Mouse (Mus musculus): ENCODE data around the gene Ncoa1. TPM values are rescaled to one million over a fixed set of nuclear protein-coding genes. Genes with fewer than 3 reads are reported as not detected.

Ncoa1 gene
- total and polyA plus RNA-seq, 2 experiments = 9.3 TPM

DNA sequence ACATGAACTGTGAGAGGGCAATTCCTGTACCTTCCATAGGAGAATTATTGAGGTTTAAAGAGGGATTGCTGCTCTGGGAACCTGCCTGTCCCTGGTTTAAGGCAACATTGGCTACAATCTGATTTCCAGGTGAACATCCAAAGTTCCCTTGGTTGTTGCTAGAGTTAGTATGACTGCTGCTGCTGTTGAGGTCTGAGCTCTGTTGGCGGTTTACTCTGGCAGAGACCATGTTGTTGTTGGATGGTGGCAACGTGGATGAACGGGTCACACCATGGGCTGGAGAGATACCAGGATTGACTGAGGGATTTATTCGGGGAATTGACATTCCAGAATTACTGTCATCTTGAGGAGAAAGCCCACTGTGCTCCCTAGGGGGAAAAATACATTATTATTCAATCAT lies 181.1 kb downstream of the Ncoa1 start:
- Histone ChIP-seq H3K79me2 (ENCODE audit: control insufficient read depth, insufficient read depth, low read length) (no peaks in the 10 kb centered on the region), H3K9ac (ENCODE audit: low read depth, low read length) (no peak overlapping the region), H3K27ac (replicated peaks; ENCODE audit: insufficient read depth, low read depth, low read length) (no peak overlapping the region), H3K36me3 (ENCODE audit: control insufficient read depth, insufficient read depth, low read length) (peaks cover 18% of the 10 kb centered on the region), H3K4me3 (ENCODE audit: insufficient read depth, low read depth, low read length) (no peak overlapping the region), H3K27me3 (ENCODE audit: control insufficient read depth, insufficient read depth, low read length) (no peaks in the 10 kb centered on the region), H3K4me1 (ENCODE audit: control insufficient read depth, insufficient read depth, low read length) (no peaks in the 10 kb centered on the region)
- DNase-seq (ENCODE audit: extremely low read depth, low read depth, low spot score) = no peak
- WGBS = 92% methylated on average over 4 of the region's 4 CpGs
- TF ChIP-seq CTCF (IDR thresholded peaks at IDR 0.05; ENCODE audit: low read depth, low read length) = no peak
- TF ChIP-seq POLR2A (IDR thresholded peaks at IDR 0.05; ENCODE audit: extremely low read depth, insufficient read depth, low read length) = no peak

DNA sequence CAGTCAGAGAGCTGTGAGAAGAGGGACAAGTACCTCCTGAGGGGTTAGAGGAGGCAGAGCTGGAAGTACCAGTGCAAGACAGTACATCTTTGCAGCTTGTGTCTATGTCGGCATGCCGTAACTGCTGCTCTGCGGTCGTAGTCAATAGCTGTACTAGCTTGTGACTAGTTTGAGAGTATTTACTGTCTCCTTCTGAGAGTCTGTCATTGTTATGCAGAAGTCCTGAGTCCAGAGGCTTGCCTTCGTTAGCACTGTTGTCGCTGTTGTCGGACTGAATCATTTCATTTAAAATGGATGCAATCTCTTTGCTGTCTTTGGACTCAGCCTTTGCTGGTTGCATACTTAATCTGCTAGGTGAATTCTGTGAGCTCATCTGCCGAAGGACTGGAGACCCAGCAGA lies 181.7 kb downstream of the Ncoa1 start:
- Histone ChIP-seq H3K36me3 (ENCODE audit: control insufficient read depth, insufficient read depth, low read length) (peaks cover 18% of the 10 kb centered on the region), H3K27me3 (ENCODE audit: control insufficient read depth, insufficient read depth, low read length) (no peaks in the 10 kb centered on the region)
- 95% methylated on average over 8 of the region's 8 CpGs for WGBS

GRCm38 (mm10) chr12:4293813-4294212 lies 183.2 kb downstream of the Ncoa1 start:
- WGBS = 95% methylated on average over 6 of the region's 6 CpGs
- DNase-seq (ENCODE audit: extremely low read depth, low read depth, low spot score) = no peak
- no peaks in the 10 kb centered on the region for H3K4me1 ChIP-seq (ENCODE audit: control insufficient read depth, insufficient read depth, low read length)
- no peak overlapping the region for H3K9ac ChIP-seq (ENCODE audit: low read depth, low read length)
- no peak overlapping the region for H3K27ac ChIP-seq (replicated peaks; ENCODE audit: insufficient read depth, low read depth, low read length)
- peaks cover 23% of the 10 kb centered on the region for H3K36me3 ChIP-seq (ENCODE audit: control insufficient read depth, insufficient read depth, low read length)
- H3K79me2 ChIP-seq (ENCODE audit: control insufficient read depth, insufficient read depth, low read length) = no peaks in the 10 kb centered on the region
- no peak for TF ChIP-seq CTCF (IDR thresholded peaks at IDR 0.05; ENCODE audit: low read depth, low read length)
- no peak for TF ChIP-seq POLR2A (IDR thresholded peaks at IDR 0.05; ENCODE audit: extremely low read depth, insufficient read depth, low read length)
- no peaks in the 10 kb centered on the region for H3K27me3 ChIP-seq (ENCODE audit: control insufficient read depth, insufficient read depth, low read length)
- H3K4me3 ChIP-seq (ENCODE audit: insufficient read depth, low read depth, low read length) = no peak overlapping the region

More for the DNA sequence above, 181.7 kb downstream of the Ncoa1 start:
- Histone ChIP-seq H3K79me2 (ENCODE audit: control insufficient read depth, insufficient read depth, low read length) (no peaks in the 10 kb centered on the region), H3K4me1 (ENCODE audit: control insufficient read depth, insufficient read depth, low read length) (no peaks in the 10 kb centered on the region), H3K9ac (ENCODE audit: low read depth, low read length) (no peak overlapping the region), H3K27ac (replicated peaks; ENCODE audit: insufficient read depth, low read depth, low read length) (no peak overlapping the region), H3K4me3 (ENCODE audit: insufficient read depth, low read depth, low read length) (no peak overlapping the region)
- TF ChIP-seq POLR2A (IDR thresholded peaks at IDR 0.05; ENCODE audit: extremely low read depth, insufficient read depth, low read length) = no peak
- no peak for DNase-seq (ENCODE audit: extremely low read depth, low read depth, low spot score)

DNA sequence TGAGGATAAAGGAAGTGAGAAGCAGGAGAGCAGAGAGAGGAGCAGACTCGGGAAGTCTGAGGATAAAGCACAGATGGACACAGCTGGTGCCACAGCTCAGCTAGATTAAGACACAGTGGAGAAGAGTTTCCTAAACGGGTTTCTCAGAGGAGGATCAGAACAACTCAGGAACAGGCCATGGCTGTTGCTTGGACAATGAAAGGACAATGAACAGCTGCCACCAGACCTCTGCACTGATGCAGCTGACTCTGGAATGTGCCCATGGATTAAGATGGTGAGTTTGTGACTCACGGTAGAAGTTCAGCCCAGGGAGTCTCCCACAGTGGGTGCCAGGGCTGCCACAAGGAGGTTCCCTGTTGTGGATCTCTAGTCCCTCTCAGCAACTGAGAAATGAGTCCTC lies 191.8 kb downstream of the Ncoa1 start:
- H3K9ac ChIP-seq (ENCODE audit: low read depth, low read length) = no peak overlapping the region
- TF ChIP-seq CTCF (IDR thresholded peaks at IDR 0.05; ENCODE audit: low read depth, low read length) = no peak
- no peak for TF ChIP-seq POLR2A (IDR thresholded peaks at IDR 0.05; ENCODE audit: extremely low read depth, insufficient read depth, low read length)
- no peaks in the 10 kb centered on the region; the same call in 1 of the 2 replicates for H3K4me1 ChIP-seq (ENCODE audit: control insufficient read depth, insufficient read depth, low read length)
- 61% methylated on average over 3 of the region's 3 CpGs for WGBS
- peaks cover 6% of the 10 kb centered on the region for H3K36me3 ChIP-seq (ENCODE audit: control insufficient read depth, insufficient read depth, low read length)
- H3K79me2 ChIP-seq (ENCODE audit: control insufficient read depth, insufficient read depth, low read length) = no peaks in the 10 kb centered on the region
- DNase-seq (ENCODE audit: extremely low read depth, low read depth, low spot score) = no peak
- H3K4me3 ChIP-seq (ENCODE audit: insufficient read depth, low read depth, low read length) = no peak overlapping the region
- H3K27me3 ChIP-seq (ENCODE audit: control insufficient read depth, insufficient read depth, low read length) = no peaks in the 10 kb centered on the region
- no peak overlapping the region for H3K27ac ChIP-seq (replicated peaks; ENCODE audit: insufficient read depth, low read depth, low read length)

DNA sequence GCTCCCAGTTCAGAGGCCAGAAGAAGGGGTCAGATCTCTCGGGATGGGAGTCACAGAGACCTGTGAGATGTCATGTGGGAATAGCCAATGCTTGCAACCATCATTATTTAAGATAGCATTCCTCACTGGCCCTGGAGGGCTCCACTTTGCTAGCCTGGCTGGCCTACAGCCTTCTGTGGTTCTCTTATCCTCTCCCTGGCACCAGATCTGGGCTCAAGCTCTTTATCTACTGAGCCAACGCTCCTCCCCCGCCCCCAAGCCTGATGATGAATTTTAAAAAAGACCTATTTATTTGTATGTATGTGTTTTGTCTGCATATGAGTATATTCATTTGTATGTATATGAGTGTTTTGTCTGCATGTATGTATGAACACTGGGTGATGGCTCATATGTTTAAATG lies 197.1 kb downstream of the Ncoa1 start:
- Histone ChIP-seq H3K27ac (replicated peaks; ENCODE audit: insufficient read depth, low read depth, low read length) (no peak overlapping the region), H3K79me2 (ENCODE audit: control insufficient read depth, insufficient read depth, low read length) (no peaks in the 10 kb centered on the region), H3K27me3 (ENCODE audit: control insufficient read depth, insufficient read depth, low read length) (no peaks in the 10 kb centered on the region), H3K4me3 (ENCODE audit: insufficient read depth, low read depth, low read length) (no peak overlapping the region), H3K4me1 (ENCODE audit: control insufficient read depth, insufficient read depth, low read length) (no peaks in the 10 kb centered on the region), H3K9ac (ENCODE audit: low read depth, low read length) (no peak overlapping the region), H3K36me3 (ENCODE audit: control insufficient read depth, insufficient read depth, low read length) (peaks cover 11% of the 10 kb centered on the region)
- no peak for DNase-seq (ENCODE audit: extremely low read depth, low read depth, low spot score)
- 92% methylated on average over 3 of the region's 3 CpGs for WGBS
- no peak for TF ChIP-seq POLR2A (IDR thresholded peaks at IDR 0.05; ENCODE audit: extremely low read depth, insufficient read depth, low read length)
- no peak for TF ChIP-seq CTCF (IDR thresholded peaks at IDR 0.05; ENCODE audit: low read depth, low read length)

- Histone ChIP-seq H3K27me3 (ENCODE audit: control insufficient read depth, insufficient read depth, low read length) (no peaks in the 10 kb centered on the region), H3K27ac (replicated peaks; ENCODE audit: insufficient read depth, low read depth, low read length) (no peak overlapping the region), H3K4me3 (ENCODE audit: insufficient read depth, low read depth, low read length) (no peak overlapping the region), H3K79me2 (ENCODE audit: control insufficient read depth, insufficient read depth, low read length) (no peaks in the 10 kb centered on the region), H3K9ac (ENCODE audit: low read depth, low read length) (no peak overlapping the region), H3K4me1 (ENCODE audit: control insufficient read depth, insufficient read depth, low read length) (no peaks in the 10 kb centered on the region), H3K36me3 (ENCODE audit: control insufficient read depth, insufficient read depth, low read length) (peaks cover 17% of the 10 kb centered on the region)
- no peak for TF ChIP-seq CTCF (IDR thresholded peaks at IDR 0.05; ENCODE audit: low read depth, low read length)
- no peak for DNase-seq (ENCODE audit: extremely low read depth, low read depth, low spot score)
- WGBS = 92% methylated on average over 3 of the region's 3 CpGs
These were observed 197.8 kb downstream of the Ncoa1 start for GRCm38 (mm10) chr12:4278978-4279755.

Measured in liver, adult 2 months (tissue).